Mouse (Mus musculus): ENCODE data around the gene Plxna4. TPM values are rescaled to one million over a fixed set of nuclear protein-coding genes. Genes with fewer than 3 reads are reported as not detected.

Gene Plxna4
- polyA plus RNA-seq, 1 experiment from 2014 or later: 10.6 TPM

DNA sequence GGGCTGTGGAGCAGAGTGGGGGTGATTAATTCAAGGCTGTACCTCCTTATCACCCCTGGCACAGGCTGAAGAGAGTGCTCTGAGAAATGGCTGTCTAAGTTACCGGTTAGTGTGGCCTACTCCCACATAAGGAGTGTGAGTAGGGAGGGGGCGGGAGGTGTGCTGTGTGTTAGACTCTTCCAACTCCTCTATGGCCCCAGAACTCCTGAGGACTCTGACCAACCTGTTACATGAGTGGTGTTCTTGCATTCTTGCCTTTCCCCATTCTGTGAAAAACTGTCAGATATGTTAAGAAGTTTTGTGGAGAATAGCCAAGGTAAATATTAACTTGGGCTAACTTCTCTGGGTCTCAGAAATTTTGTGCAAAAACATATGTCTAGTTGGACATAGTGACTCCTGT lies 201.1 kb downstream of the Plxna4 start:
- Histone ChIP-seq H3K4me2 (ENCODE audit: low read length) (no peak overlapping the region), H3K36me3 (ENCODE audit: control insufficient read depth, insufficient read depth, low read length) (no peaks in the 10 kb centered on the region), H3K4me3 (ENCODE audit: control insufficient read depth in 1 of 2, insufficient read depth in 1 of 2, low read depth in 1 of 2, low read length in 2 of 2) (no peak overlapping the region), H3K9me3 (ENCODE audit: control insufficient read depth, low read length) (no peaks in the 10 kb centered on the region), H3K9ac (ENCODE audit: low read length) (no peak overlapping the region), H3K4me1 (ENCODE audit: control insufficient read depth in 2 of 2, insufficient read depth in 2 of 2, low read length in 2 of 2) (peaks cover 27 to 41% of the 10 kb centered on the region in 2 experiments), H3K27me3 (ENCODE audit: control insufficient read depth, insufficient read depth, low read length) (no peaks in the 10 kb centered on the region), H3K27ac (replicated peaks in 1 of 2; ENCODE audit: control insufficient read depth in 1 of 2, insufficient read depth in 1 of 2, low read depth in 2 of 2, low read length in 2 of 2) (no peak overlapping the region)
- no peak for ATAC-seq (ENCODE audit: insufficient number of reproducible peaks, insufficient read depth, low FRiP score, low read depth)
- 58% methylated on average over 2 of the region's 2 CpGs for WGBS

DNA sequence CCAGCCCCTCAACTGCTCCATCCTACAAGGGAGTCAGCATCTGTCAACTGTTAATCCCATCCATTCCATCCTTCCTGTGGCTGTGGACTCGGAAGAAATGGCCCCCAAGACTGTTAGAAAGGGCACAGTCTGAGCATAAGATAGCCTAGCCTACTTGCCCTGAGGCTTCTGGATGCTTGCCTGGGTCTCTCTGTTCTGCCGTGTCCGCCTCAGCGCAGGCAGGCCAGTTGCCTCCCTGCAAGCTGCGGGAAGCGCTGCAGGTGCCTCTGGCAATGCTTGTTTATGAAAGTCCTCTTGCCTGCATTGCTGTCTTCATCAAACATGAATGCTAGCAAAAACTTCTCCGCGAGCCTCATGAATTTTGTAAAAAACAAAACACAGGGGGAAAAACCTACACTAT lies 203.1 kb downstream of the Plxna4 start:
- Histone ChIP-seq H3K9me3 (ENCODE audit: control insufficient read depth, low read length) (no peaks in the 10 kb centered on the region), H3K9ac (ENCODE audit: low read length) (no peak overlapping the region), H3K4me3 (ENCODE audit: control insufficient read depth in 1 of 2, insufficient read depth in 1 of 2, low read depth in 1 of 2, low read length in 2 of 2) (no peak overlapping the region), H3K36me3 (ENCODE audit: control insufficient read depth, insufficient read depth, low read length) (no peaks in the 10 kb centered on the region), H3K4me1 (ENCODE audit: control insufficient read depth in 2 of 2, insufficient read depth in 2 of 2, low read length in 2 of 2) (peaks cover 26 to 46% of the 10 kb centered on the region in 2 experiments), H3K4me2 (ENCODE audit: low read length) (no peak overlapping the region), H3K27ac (replicated peaks in 1 of 2; ENCODE audit: control insufficient read depth in 1 of 2, insufficient read depth in 1 of 2, low read depth in 2 of 2, low read length in 2 of 2) (no peak overlapping the region), H3K27me3 (ENCODE audit: control insufficient read depth, insufficient read depth, low read length) (no peaks in the 10 kb centered on the region)
- WGBS: 77% methylated on average over 8 of the region's 8 CpGs
- ATAC-seq (ENCODE audit: insufficient number of reproducible peaks, insufficient read depth, low FRiP score, low read depth): no peak

DNA sequence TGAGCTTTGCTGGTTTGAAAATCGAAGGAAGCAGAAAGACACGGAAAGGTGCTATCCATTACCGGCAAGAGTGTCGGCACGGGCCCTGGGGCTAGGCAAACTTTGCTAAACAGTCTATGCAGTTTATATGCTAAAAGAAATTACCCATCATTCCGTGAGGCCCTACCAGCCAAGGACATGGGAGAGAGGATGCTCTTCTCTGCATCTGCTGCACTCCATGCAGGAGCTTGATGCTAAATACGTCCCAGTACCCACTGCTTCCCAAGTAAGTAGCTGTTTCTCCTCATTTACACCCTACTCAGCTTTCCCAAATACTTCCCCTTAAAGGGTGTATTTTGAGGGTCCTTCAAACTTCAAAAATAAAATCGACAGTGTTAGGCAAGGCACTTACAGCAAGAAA lies 203.6 kb downstream of the Plxna4 start:
- Histone ChIP-seq H3K4me3 (ENCODE audit: control insufficient read depth in 1 of 2, insufficient read depth in 1 of 2, low read depth in 1 of 2, low read length in 2 of 2) (no peak overlapping the region), H3K9ac (ENCODE audit: low read length) (no peak overlapping the region), H3K4me1 (ENCODE audit: control insufficient read depth in 2 of 2, insufficient read depth in 2 of 2, low read length in 2 of 2) (peaks cover 26 to 46% of the 10 kb centered on the region in 2 experiments), H3K27ac (replicated peaks in 1 of 2; ENCODE audit: control insufficient read depth in 1 of 2, insufficient read depth in 1 of 2, low read depth in 2 of 2, low read length in 2 of 2) (no peak overlapping the region), H3K27me3 (ENCODE audit: control insufficient read depth, insufficient read depth, low read length) (no peaks in the 10 kb centered on the region), H3K9me3 (ENCODE audit: control insufficient read depth, low read length) (no peaks in the 10 kb centered on the region), H3K36me3 (ENCODE audit: control insufficient read depth, insufficient read depth, low read length) (no peaks in the 10 kb centered on the region), H3K4me2 (ENCODE audit: low read length) (no peak overlapping the region)
- no peak for ATAC-seq (ENCODE audit: insufficient number of reproducible peaks, insufficient read depth, low FRiP score, low read depth)
- WGBS: 84% methylated on average over 8 of the region's 8 CpGs

DNA sequence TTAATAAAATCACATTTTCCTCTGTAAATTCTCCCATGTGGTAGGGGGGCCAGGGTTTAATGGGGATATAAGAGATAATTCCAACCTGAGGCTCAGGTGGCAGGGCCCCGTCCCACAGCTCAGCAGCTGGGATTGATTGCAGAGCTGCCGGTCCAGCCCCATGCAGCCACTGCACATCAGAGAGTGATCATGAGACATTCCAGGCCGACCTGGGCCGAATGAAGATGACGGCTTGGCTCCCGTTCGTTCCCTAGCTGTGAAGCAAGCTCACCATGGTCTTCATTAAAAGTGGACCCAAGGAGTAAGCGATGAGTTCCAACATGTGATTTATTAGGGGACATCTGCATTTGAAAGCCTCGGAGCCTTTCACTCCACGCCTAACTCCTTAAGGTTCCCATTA lies 206.5 kb downstream of the Plxna4 start:
- H3K4me1 ChIP-seq (ENCODE audit: control insufficient read depth in 2 of 2, insufficient read depth in 2 of 2, low read length in 2 of 2): peaks cover 27 to 38% of the 10 kb centered on the region in 2 experiments

DNA sequence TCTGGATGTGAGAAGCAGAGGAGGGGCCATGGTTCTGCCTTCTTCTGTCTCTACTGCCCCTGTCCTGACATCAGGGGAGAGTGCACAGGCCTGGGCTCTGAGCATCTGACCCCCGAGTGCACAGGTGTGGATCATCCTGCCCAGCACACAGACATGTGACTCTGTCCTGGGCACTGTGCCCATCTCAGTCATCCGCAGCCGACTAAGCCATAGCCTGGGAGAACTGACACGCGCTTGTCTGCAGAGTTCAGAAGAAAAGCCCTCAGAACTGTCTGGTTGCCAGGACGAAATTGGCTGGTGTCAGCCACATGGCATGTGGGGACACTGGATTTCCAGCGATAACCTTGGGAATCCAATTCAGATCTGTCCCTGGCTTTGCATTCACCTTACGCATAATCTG lies 210.8 kb downstream of the Plxna4 start:
- Histone ChIP-seq H3K27me3 (ENCODE audit: control insufficient read depth, insufficient read depth, low read length) (no peaks in the 10 kb centered on the region), H3K27ac (replicated peaks in 1 of 2; ENCODE audit: control insufficient read depth in 1 of 2, insufficient read depth in 1 of 2, low read depth in 2 of 2, low read length in 2 of 2) (peak overlapping the region in 1 of 2 experiments; percentile 22; a peak in 2 of 4 replicates), H3K9ac (ENCODE audit: low read length) (no peak overlapping the region), H3K4me3 (ENCODE audit: control insufficient read depth in 1 of 2, insufficient read depth in 1 of 2, low read depth in 1 of 2, low read length in 2 of 2) (no peak overlapping the region), H3K4me2 (ENCODE audit: low read length) (peak overlapping the region; percentile 21), H3K36me3 (ENCODE audit: control insufficient read depth, insufficient read depth, low read length) (no peaks in the 10 kb centered on the region), H3K9me3 (ENCODE audit: control insufficient read depth, low read length) (no peaks in the 10 kb centered on the region), H3K4me1 (ENCODE audit: control insufficient read depth in 2 of 2, insufficient read depth in 2 of 2, low read length in 2 of 2) (peaks cover 21 to 25% of the 10 kb centered on the region in 2 experiments)
- ATAC-seq (ENCODE audit: insufficient number of reproducible peaks, insufficient read depth, low FRiP score, low read depth): peak; percentile 52; the same call in 1 of the 2 replicates
- 35% methylated on average over 8 of the region's 8 CpGs for WGBS

More for the DNA sequence above, 206.5 kb downstream of the Plxna4 start:
- H3K36me3 ChIP-seq (ENCODE audit: control insufficient read depth, insufficient read depth, low read length): no peaks in the 10 kb centered on the region
- no peak overlapping the region for H3K9ac ChIP-seq (ENCODE audit: low read length)
- H3K27me3 ChIP-seq (ENCODE audit: control insufficient read depth, insufficient read depth, low read length): no peaks in the 10 kb centered on the region
- no peak overlapping the region for H3K4me3 ChIP-seq (ENCODE audit: control insufficient read depth in 1 of 2, insufficient read depth in 1 of 2, low read depth in 1 of 2, low read length in 2 of 2)
- no peak for ATAC-seq (ENCODE audit: insufficient number of reproducible peaks, insufficient read depth, low FRiP score, low read depth)
- H3K4me2 ChIP-seq (ENCODE audit: low read length): no peak overlapping the region
- no peak overlapping the region for H3K27ac ChIP-seq (replicated peaks in 1 of 2; ENCODE audit: control insufficient read depth in 1 of 2, insufficient read depth in 1 of 2, low read depth in 2 of 2, low read length in 2 of 2)
- WGBS: 57% methylated on average over 10 of the region's 10 CpGs
- H3K9me3 ChIP-seq (ENCODE audit: control insufficient read depth, low read length): no peaks in the 10 kb centered on the region

DNA sequence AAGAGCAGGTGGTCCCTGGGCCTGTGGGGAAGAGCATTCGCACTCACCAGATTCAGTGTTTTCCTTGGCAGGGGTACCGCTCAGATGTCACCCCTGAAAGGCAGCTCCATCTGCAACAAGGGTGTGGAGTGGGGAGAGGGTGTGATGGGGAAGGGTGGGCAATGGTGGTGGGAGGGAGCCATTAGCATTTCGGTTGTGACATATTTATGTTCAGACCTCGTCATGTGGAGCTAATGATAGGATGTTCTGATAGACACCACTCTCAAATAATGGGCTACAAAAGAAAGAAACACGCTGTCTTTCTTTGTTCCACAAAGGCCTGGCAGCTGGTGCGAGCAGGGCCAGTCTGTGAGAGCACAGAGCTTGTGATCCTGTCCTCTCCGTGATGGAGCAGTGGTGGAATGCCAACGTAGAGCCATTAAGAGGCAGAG lies 214.0 kb downstream of the Plxna4 start:
- no peaks in the 10 kb centered on the region for H3K36me3 ChIP-seq (ENCODE audit: control insufficient read depth, insufficient read depth, low read length)
- no peak overlapping the region for H3K9ac ChIP-seq (ENCODE audit: low read length)

DNA sequence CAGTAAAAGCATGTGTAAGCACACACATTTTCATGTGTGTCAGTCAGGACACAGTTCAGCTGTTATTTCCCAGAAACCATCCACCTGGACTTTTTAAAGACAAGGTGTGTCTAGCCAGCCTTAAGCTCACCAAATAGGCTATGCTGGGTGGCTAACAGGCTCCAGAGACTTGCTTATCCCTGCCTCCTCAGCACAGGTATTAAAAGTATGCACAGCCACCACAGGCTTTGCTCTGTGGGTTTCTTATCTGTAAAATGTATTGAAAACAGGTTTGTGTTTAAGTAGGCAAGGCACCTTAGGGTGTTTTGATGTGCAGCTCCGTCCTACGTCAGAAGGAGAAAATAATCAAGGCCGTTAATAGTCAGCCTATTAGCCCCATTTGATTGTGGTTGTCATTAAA lies 218.9 kb downstream of the Plxna4 start:
- no peaks in the 10 kb centered on the region for H3K9me3 ChIP-seq (ENCODE audit: control insufficient read depth, low read length)
- H3K4me2 ChIP-seq (ENCODE audit: low read length): no peak overlapping the region
- no peaks in the 10 kb centered on the region for H3K27me3 ChIP-seq (ENCODE audit: control insufficient read depth, insufficient read depth, low read length)
- peaks cover 10 to 12% of the 10 kb centered on the region in 2 experiments for H3K4me1 ChIP-seq (ENCODE audit: control insufficient read depth in 2 of 2, insufficient read depth in 2 of 2, low read length in 2 of 2)
- H3K27ac ChIP-seq (replicated peaks in 1 of 2; ENCODE audit: control insufficient read depth in 1 of 2, insufficient read depth in 1 of 2, low read depth in 2 of 2, low read length in 2 of 2): no peak overlapping the region
- no peak for ATAC-seq (ENCODE audit: insufficient number of reproducible peaks, insufficient read depth, low FRiP score, low read depth)
- H3K36me3 ChIP-seq (ENCODE audit: control insufficient read depth, insufficient read depth, low read length): no peaks in the 10 kb centered on the region
- H3K9ac ChIP-seq (ENCODE audit: low read length): no peak overlapping the region
- 74% methylated on average over 3 of the region's 3 CpGs for WGBS
- H3K4me3 ChIP-seq (ENCODE audit: control insufficient read depth in 1 of 2, insufficient read depth in 1 of 2, low read depth in 1 of 2, low read length in 2 of 2): no peak overlapping the region

More for the DNA sequence above, 214.0 kb downstream of the Plxna4 start:
- H3K9me3 ChIP-seq (ENCODE audit: control insufficient read depth, low read length): no peaks in the 10 kb centered on the region
- 85% methylated on average over 8 of the region's 8 CpGs for WGBS
- no peak overlapping the region for H3K4me2 ChIP-seq (ENCODE audit: low read length)
- ATAC-seq (ENCODE audit: insufficient number of reproducible peaks, insufficient read depth, low FRiP score, low read depth): no peak
- no peak overlapping the region for H3K27ac ChIP-seq (replicated peaks in 1 of 2; ENCODE audit: control insufficient read depth in 1 of 2, insufficient read depth in 1 of 2, low read depth in 2 of 2, low read length in 2 of 2)
- H3K4me3 ChIP-seq (ENCODE audit: control insufficient read depth in 1 of 2, insufficient read depth in 1 of 2, low read depth in 1 of 2, low read length in 2 of 2): no peak overlapping the region
- H3K27me3 ChIP-seq (ENCODE audit: control insufficient read depth, insufficient read depth, low read length): no peaks in the 10 kb centered on the region
- peaks cover 19% of the 10 kb centered on the region in 2 experiments for H3K4me1 ChIP-seq (ENCODE audit: control insufficient read depth in 2 of 2, insufficient read depth in 2 of 2, low read length in 2 of 2)

DNA sequence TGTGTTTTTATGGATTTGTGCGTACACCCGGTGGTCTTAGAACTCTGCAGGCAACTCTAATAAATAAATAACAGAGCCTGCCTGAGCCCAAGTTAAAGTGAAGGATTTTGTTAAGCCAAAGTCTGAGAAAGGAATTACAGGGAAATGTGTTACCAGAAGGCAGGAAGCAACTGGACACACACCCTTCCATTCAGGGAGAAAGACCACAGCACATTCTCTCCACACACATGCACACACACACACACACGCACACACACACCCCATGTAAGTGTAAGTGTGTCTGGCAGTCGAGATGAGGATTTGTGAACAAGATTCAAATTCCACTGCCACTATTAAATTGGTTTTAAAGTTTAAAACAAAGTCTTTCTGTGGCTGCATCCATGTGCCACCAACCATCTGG lies 219.6 kb downstream of the Plxna4 start:
- Histone ChIP-seq H3K27me3 (ENCODE audit: control insufficient read depth, insufficient read depth, low read length) (no peaks in the 10 kb centered on the region), H3K9ac (ENCODE audit: low read length) (no peak overlapping the region), H3K4me2 (ENCODE audit: low read length) (no peak overlapping the region), H3K9me3 (ENCODE audit: control insufficient read depth, low read length) (no peaks in the 10 kb centered on the region), H3K4me3 (ENCODE audit: control insufficient read depth in 1 of 2, insufficient read depth in 1 of 2, low read depth in 1 of 2, low read length in 2 of 2) (no peak overlapping the region), H3K27ac (replicated peaks in 1 of 2; ENCODE audit: control insufficient read depth in 1 of 2, insufficient read depth in 1 of 2, low read depth in 2 of 2, low read length in 2 of 2) (no peak overlapping the region), H3K4me1 (ENCODE audit: control insufficient read depth in 2 of 2, insufficient read depth in 2 of 2, low read length in 2 of 2) (peaks cover 10 to 19% of the 10 kb centered on the region in 2 experiments), H3K36me3 (ENCODE audit: control insufficient read depth, insufficient read depth, low read length) (no peaks in the 10 kb centered on the region)
- no peak for ATAC-seq (ENCODE audit: insufficient number of reproducible peaks, insufficient read depth, low FRiP score, low read depth)
- 81% methylated on average over 4 of the region's 4 CpGs for WGBS
